Mouse (Mus musculus) heart, embryonic 15.5 days (tissue): Measurements from ENCODE around the gene Zbed4. TPM values are rescaled to one million over a fixed set of nuclear protein-coding genes. Genes with fewer than 3 reads are reported as not detected.
"Not testable (repeated sequence)": the region's sequence is repeated elsewhere in the genome, so short reads cannot be mapped to it uniquely, and the experiment has no call there.

ENCODE experiments used
- ATAC-seq: fragments of 200-750 bp; cut with Nextera tagmentation; replicated peaks from 2 replicates; pipeline ENCODE4 v1.8.0; 2017; ENCODE audit warnings: low read depth, moderate TSS enrichment; ENCODE audit not compliant: insufficient number of reproducible peaks, insufficient read depth, low FRiP score
- H3K27ac ChIP-seq: fragments of 300-500 bp; sonication (generic); 2 replicates; pipeline ENCODE4 v1.5.1; 2015; ENCODE audit warnings: mild to moderate bottlenecking, inconsistent platforms
- H3K27me3 ChIP-seq: fragments of 300-500 bp; sonication (generic); 2 replicates; pipeline ENCODE4 v1.6.1; 2015; ENCODE audit warnings: inconsistent platforms
- H3K36me3 ChIP-seq: fragments of 300-500 bp; sonication (generic); 2 replicates; pipeline ENCODE4 v1.6.1; 2015; ENCODE audit warnings: mild to moderate bottlenecking, inconsistent platforms
- H3K4me1 ChIP-seq: fragments of 300-500 bp; sonication (generic); replicated peaks from 2 replicates; pipeline ENCODE4 v1.6.1; 2015; ENCODE audit warnings: inconsistent platforms
- H3K4me2 ChIP-seq: fragments of 300-500 bp; sonication (generic); 2 replicates; pipeline ENCODE4 v1.6.1; 2015; ENCODE audit warnings: inconsistent platforms, mild to moderate bottlenecking, moderate library complexity
- H3K4me3 ChIP-seq: fragments of 300-500 bp; sonication (generic); 2 replicates; pipeline ENCODE4 v1.5.1; 2015; ENCODE audit warnings: mild to moderate bottlenecking, inconsistent platforms
- H3K9ac ChIP-seq: fragments of 300-500 bp; sonication (generic); 2 replicates; pipeline ENCODE4 v1.6.1; 2015; ENCODE audit warnings: mild to moderate bottlenecking, inconsistent platforms
- H3K9me3 ChIP-seq: fragments of 300-500 bp; sonication (generic); replicated peaks from 2 replicates; pipeline ENCODE4 v1.6.1; 2016; ENCODE audit warnings: inconsistent platforms
- WGBS: fragments of 180-500 bp; shearing (Covaris S2); methylation state at CpG from one replicate; pipeline ENCODE4 v1.1.7; 2015; ENCODE audit warnings: mixed read lengths; 5-methylcytosine and 5-hydroxymethylcytosine counted together
- polyA plus RNA-seq: library from polyadenylated mRNA; unstranded; fragments of >200 nt; fragmentation: Nextera tagmentation; extraction: Ambion mirVana; gene quantifications from 2 replicates; pipeline ENCODE4 v1.2.1, GENCODE M21; 2015

The Zbed4 gene
- polyA plus RNA-seq, 1 experiment from 2014 or later: 9.0 TPM

GRCm38 (mm10) chr15:88741366-88741765 lies 10.1 kb upstream of the Zbed4 start:
- no peak overlapping the region for H3K4me2 ChIP-seq
- no peaks in the 10 kb centered on the region for H3K27me3 ChIP-seq
- no peak overlapping the region for H3K4me3 ChIP-seq
- H3K9ac ChIP-seq: no peak overlapping the region
- no peaks in the 10 kb centered on the region for H3K9me3 ChIP-seq
- H3K36me3 ChIP-seq: no peaks in the 10 kb centered on the region
- WGBS: 76% methylated on average over 6 of the region's 6 CpGs
- no peak overlapping the region for H3K27ac ChIP-seq
- H3K4me1 ChIP-seq: no peaks in the 10 kb centered on the region
- no peak for ATAC-seq

- H3K9me3 ChIP-seq, H3K9ac ChIP-seq, H3K4me3 ChIP-seq, H3K27me3 ChIP-seq, ATAC-seq, H3K4me1 ChIP-seq, H3K27ac ChIP-seq, H3K36me3 ChIP-seq, H3K4me2 ChIP-seq: not testable (repeated sequence)
- 73% methylated on average over 5 of the region's 5 CpGs for WGBS
Observed at GRCm38 (mm10) chr15:88743371-88743770, 8.1 kb upstream of the Zbed4 start.

- Histone ChIP-seq H3K4me1 (no peaks in the 10 kb centered on the region), H3K4me3 (no peak overlapping the region), H3K36me3 (no peaks in the 10 kb centered on the region), H3K9ac (no peak overlapping the region), H3K27me3 (no peaks in the 10 kb centered on the region), H3K9me3 (no peaks in the 10 kb centered on the region), H3K4me2 (no peak overlapping the region), H3K27ac (no peak overlapping the region)
- 72% methylated on average over 3 of the region's 3 CpGs for WGBS
- no peak for ATAC-seq
Observed at GRCm38 (mm10) chr15:88745347-88745746, 6.1 kb upstream of the Zbed4 start.

- Histone ChIP-seq H3K27ac (no peak overlapping the region), H3K9me3 (no peaks in the 10 kb centered on the region), H3K36me3 (no peaks in the 10 kb centered on the region), H3K4me2 (no peak overlapping the region), H3K4me1 (peaks cover 5% of the 10 kb centered on the region), H3K27me3 (no peaks in the 10 kb centered on the region), H3K4me3 (no peak overlapping the region), H3K9ac (no peak overlapping the region)
- WGBS: 44% methylated on average over 3 of the region's 3 CpGs
- no peak for ATAC-seq
Observed at GRCm38 (mm10) chr15:88745926-88746325, 5.5 kb upstream of the Zbed4 start.

- H3K27ac ChIP-seq, H3K36me3 ChIP-seq, H3K9me3 ChIP-seq, ATAC-seq, H3K4me3 ChIP-seq, H3K4me2 ChIP-seq, H3K9ac ChIP-seq, H3K27me3 ChIP-seq: not testable (repeated sequence)
- peaks cover 14% of the 10 kb centered on the region for H3K4me1 ChIP-seq
- WGBS: 88% methylated on average over 8 of the region's 8 CpGs
Observed at GRCm38 (mm10) chr15:88749617-88750016, 1.8 kb upstream of the Zbed4 start.

- Histone ChIP-seq H3K27me3 (no peaks in the 10 kb centered on the region), H3K27ac (no peak overlapping the region), H3K9me3 (no peaks in the 10 kb centered on the region), H3K4me2 (no peak overlapping the region), H3K4me1 (peaks cover 14% of the 10 kb centered on the region), H3K4me3 (no peak overlapping the region), H3K9ac (no peak overlapping the region), H3K36me3 (no peaks in the 10 kb centered on the region)
- WGBS: 79% methylated on average over 10 of the region's 10 CpGs
- ATAC-seq: no peak
Observed at GRCm38 (mm10) chr15:88750032-88750431, 1.4 kb upstream of the Zbed4 start.

- Histone ChIP-seq H3K4me3 (peak overlapping the region; percentile 81), H3K27ac (peak overlapping the region; percentile 93), H3K9me3 (no peaks in the 10 kb centered on the region), H3K4me2 (peak overlapping the region; percentile 90), H3K4me1 (peaks cover 14% of the 10 kb centered on the region), H3K9ac (peak overlapping the region; percentile 65), H3K27me3 (no peaks in the 10 kb centered on the region), H3K36me3 (no peaks in the 10 kb centered on the region)
- WGBS: 6% methylated on average over 54 of the region's 54 CpGs
- ATAC-seq: peak; percentile 100
Observed at GRCm38 (mm10) chr15:88750677-88751563, 540 bp upstream of the Zbed4 start.

GRCm38 (mm10) chr15:88752403-88752733 lies 908 bp downstream of the Zbed4 start:
- 1% methylated on average over 8 of the region's 8 CpGs for WGBS
- Histone ChIP-seq H3K4me1 (peaks cover 19% of the 10 kb centered on the region), H3K27ac (peak overlapping the region; percentile 87), H3K27me3 (no peaks in the 10 kb centered on the region), H3K4me3 (peak overlapping the region; percentile 81), H3K4me2 (peak overlapping the region; percentile 90), H3K36me3 (0 out of 2 replicates have a peak, but pooled peaks cover 5% of the 10 kb centered on the region), H3K9me3 (no peaks in the 10 kb centered on the region), H3K9ac (peak overlapping the region; percentile 89)
- ATAC-seq: no peak

GRCm38 (mm10) chr15:88754896-88755295 lies 3.4 kb downstream of the Zbed4 start:
- Histone ChIP-seq H3K4me1 (peaks cover 35% of the 10 kb centered on the region), H3K4me3 (no peak overlapping the region), H3K4me2 (no peak overlapping the region), H3K36me3 (peaks cover 5% of the 10 kb centered on the region; the same call in 1 of the 2 replicates), H3K9me3 (no peaks in the 10 kb centered on the region), H3K27me3 (no peaks in the 10 kb centered on the region), H3K9ac (no peak overlapping the region), H3K27ac (no peak overlapping the region)
- no peak for ATAC-seq
- WGBS: 69% methylated on average over 2 of the region's 2 CpGs

GRCm38 (mm10) chr15:88755761-88756160 lies 4.3 kb downstream of the Zbed4 start:
- WGBS: 95% methylated on average over 18 of the region's 18 CpGs
- H3K4me1 ChIP-seq: peaks cover 32% of the 10 kb centered on the region
- no peak for ATAC-seq

GRCm38 (mm10) chr15:88758061-88758460 lies 6.6 kb downstream of the Zbed4 start:
- Histone ChIP-seq H3K27me3 (no peaks in the 10 kb centered on the region), H3K36me3 (peaks cover 14% of the 10 kb centered on the region; the same call in 1 of the 2 replicates), H3K4me2 (peak overlapping the region; percentile 41; the same call in 1 of the 2 replicates), H3K4me1 (peaks cover 26% of the 10 kb centered on the region), H3K4me3 (no peak overlapping the region), H3K9me3 (no peaks in the 10 kb centered on the region), H3K9ac (no peak overlapping the region), H3K27ac (peak overlapping the region; percentile 84)
- ATAC-seq: peak; percentile 44; the same call in 1 of the 2 replicates
- 36% methylated on average over 3 of the region's 3 CpGs for WGBS

More at GRCm38 (mm10) chr15:88755761-88756160, 4.3 kb downstream of the Zbed4 start:
- peaks cover 6% of the 10 kb centered on the region; the same call in 1 of the 2 replicates for H3K36me3 ChIP-seq
- no peak overlapping the region for H3K9ac ChIP-seq
- no peak overlapping the region for H3K27ac ChIP-seq
- no peak overlapping the region for H3K4me2 ChIP-seq
- no peak overlapping the region for H3K4me3 ChIP-seq
- H3K27me3 ChIP-seq: no peaks in the 10 kb centered on the region
- no peaks in the 10 kb centered on the region for H3K9me3 ChIP-seq

- Histone ChIP-seq H3K4me3 (no peak overlapping the region), H3K9me3 (no peaks in the 10 kb centered on the region), H3K27me3 (no peaks in the 10 kb centered on the region), H3K27ac (no peak overlapping the region), H3K4me2 (no peak overlapping the region), H3K36me3 (peaks cover 14% of the 10 kb centered on the region; the same call in 1 of the 2 replicates), H3K4me1 (peaks cover 21% of the 10 kb centered on the region), H3K9ac (no peak overlapping the region)
- WGBS: 83% methylated on average over 4 of the region's 4 CpGs
- ATAC-seq: no peak
Observed at GRCm38 (mm10) chr15:88761551-88761950, 10.1 kb downstream of the Zbed4 start.
